8 mouse cellular contexts compared by ENCODE assay signal in the genomic region with DNA sequence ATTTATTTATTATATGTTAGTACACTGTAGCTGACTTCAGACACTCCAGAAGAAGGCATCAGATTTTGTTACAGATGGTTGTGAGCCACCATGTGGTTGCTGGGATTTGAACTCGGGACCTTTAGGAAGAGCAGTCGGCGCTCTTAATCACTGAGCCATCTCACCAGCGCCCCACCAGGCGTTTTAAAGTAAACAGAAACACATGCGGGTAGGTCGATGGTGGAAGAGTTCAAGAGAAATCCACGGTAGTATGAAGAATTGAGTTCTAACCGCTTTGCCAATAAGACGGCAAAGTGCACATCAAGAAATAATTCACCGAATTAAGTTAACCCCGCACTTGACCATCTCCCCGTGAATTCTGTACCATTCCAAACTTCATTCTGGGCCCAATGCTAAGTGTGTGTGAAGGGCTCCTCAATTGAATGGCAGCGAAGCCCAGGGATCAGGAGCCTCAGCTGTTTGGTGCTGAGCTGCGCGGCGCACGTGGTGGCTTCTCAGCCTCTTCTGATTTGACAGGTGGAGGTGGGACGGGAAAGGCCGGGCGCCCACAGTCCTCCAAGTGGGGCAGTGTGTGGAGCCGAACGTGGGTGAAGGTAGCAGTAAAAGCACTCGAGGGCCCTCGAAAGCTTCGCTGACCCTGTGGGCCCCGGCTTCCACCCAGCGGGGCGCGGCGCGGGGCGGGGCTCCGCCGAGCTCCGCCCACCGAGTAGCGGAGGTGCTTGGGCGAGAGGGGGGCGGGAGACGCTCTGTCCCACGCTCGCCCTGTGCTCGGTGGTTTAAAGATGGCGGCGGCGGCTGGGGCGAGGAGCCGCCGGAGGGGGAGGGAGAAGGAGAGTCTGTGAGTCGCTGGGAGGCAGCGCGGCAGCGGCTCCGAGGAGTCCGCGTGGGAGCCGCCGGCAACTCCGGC. TPM values are rescaled to one million over a fixed set of nuclear protein-coding genes. Genes with fewer than 3 reads are reported as not detected.
DNase-seq lines count a peak whose midpoint lies in the region; ATAC-seq and TF ChIP-seq lines count a peak whose summit lies in the region.

A gene (plus strand): TSS at position 763 of the 907 bp plus-strand sequence.

- peaks cover 22% of the 10 kb centered on the region for H3K4me1 ChIP-seq in forebrain, embryonic 15.5 days
- no peaks in the 10 kb centered on the region for H3K4me1 ChIP-seq in lung, embryonic 14.5 days (ENCODE audit: insufficient read depth)
- H3K4me1 ChIP-seq in olfactory bulb, adult 2 months (ENCODE audit: control insufficient read depth, insufficient read depth, low read length), result peaks cover 3% of the 10 kb centered on the region; the same call in 1 of the 2 replicates
- peaks cover 3% of the 10 kb centered on the region for H3K4me1 ChIP-seq in thymus, adult 2 months (replicated peaks; ENCODE audit: control insufficient read depth, insufficient read depth, low read length)

- peak; percentile 40 for TF ChIP-seq CTCF in layer of hippocampus, adult 2 months (conservative IDR thresholded peaks at IDR 0.05)
- no peak for TF ChIP-seq CTCF in lung, embryonic 14.5 days (IDR thresholded peaks at IDR 0.05; ENCODE audit: low read depth)
- no peak for TF ChIP-seq CTCF in olfactory bulb, adult 2 months (IDR thresholded peaks at IDR 0.05; ENCODE audit: insufficient read depth, low read depth, low read length)
- peak; percentile 44; the same call in 1 of the 2 replicates for TF ChIP-seq CTCF in thymus, adult 2 months (IDR thresholded peaks at IDR 0.05; ENCODE audit: borderline replicate concordance, control insufficient read depth, extremely low read depth, insufficient read depth, low read length, poor library complexity)

- H3K9me3 ChIP-seq in forebrain, embryonic 15.5 days, result no peaks in the 10 kb centered on the region
- no peaks in the 10 kb centered on the region for H3K9me3 ChIP-seq in lung, embryonic 14.5 days (ENCODE audit: low read depth, low read length)

- peak within 1 kb of the TSS; percentile 92 for H3K9ac ChIP-seq in forebrain, embryonic 15.5 days (replicated peaks)
- H3K9ac ChIP-seq in lung, embryonic 14.5 days, result peak within 1 kb of the TSS; percentile 98

- peak within 1 kb of the TSS; percentile 96 for H3K27ac ChIP-seq in forebrain, embryonic 15.5 days (replicated peaks)
- H3K27ac ChIP-seq in layer of hippocampus, adult 2 months, result peak within 1 kb of the TSS; percentile 100
- peak within 1 kb of the TSS; percentile 93 for H3K27ac ChIP-seq in lung, embryonic 14.5 days (ENCODE audit: low read depth)
- H3K27ac ChIP-seq in olfactory bulb, adult 2 months (ENCODE audit: insufficient read depth, low read depth, low read length), result peak within 1 kb of the TSS; percentile 79
- peak within 1 kb of the TSS; percentile 24; the same call in 1 of the 2 replicates for H3K27ac ChIP-seq in thymus, adult 2 months (ENCODE audit: control insufficient read depth, insufficient read depth, low read length)

- no peaks in the 10 kb centered on the region for H3K36me3 ChIP-seq in forebrain, embryonic 15.5 days
- H3K36me3 ChIP-seq in lung, embryonic 14.5 days (ENCODE audit: insufficient read depth), result no peaks in the 10 kb centered on the region
- no peaks in the 10 kb centered on the region for H3K36me3 ChIP-seq in thymus, adult 2 months (ENCODE audit: control insufficient read depth, insufficient read depth, low read length)

- intact Hi-C loops in heart, postnatal 25 days (cut with DNase I), result loop anchor here (5.0 kb wide), 1 partner anchor 114 kb away; a partner anchor contains a TSS

- H3K4me3 ChIP-seq in forebrain, embryonic 15.5 days, result peak within 1 kb of the TSS; percentile 81
- peak within 1 kb of the TSS; percentile 63 for H3K4me3 ChIP-seq in layer of hippocampus, adult 2 months
- peak within 1 kb of the TSS; percentile 98 for H3K4me3 ChIP-seq in lung, embryonic 14.5 days (ENCODE audit: low read depth, low read length)
- H3K4me3 ChIP-seq in olfactory bulb, adult 2 months (ENCODE audit: insufficient read depth, low read depth, low read length), result peak within 1 kb of the TSS; percentile 93
- H3K4me3 ChIP-seq in thymus, adult 2 months (ENCODE audit: control insufficient read depth, insufficient read depth, low read length), result peak within 1 kb of the TSS; percentile 65

- peak; percentile 70 for TF ChIP-seq POLR2A in olfactory bulb, adult 2 months (IDR thresholded peaks at IDR 0.05; ENCODE audit: insufficient read depth, low read depth, low read length)
- TF ChIP-seq POLR2A in thymus, adult 2 months (IDR thresholded peaks at IDR 0.05; ENCODE audit: control insufficient read depth, extremely low read depth, insufficient read depth, low read length, poor library complexity), result peak; percentile 73

- H3K4me2 ChIP-seq in forebrain, embryonic 15.5 days (replicated peaks), result peak within 1 kb of the TSS; percentile 52
- peak within 1 kb of the TSS; percentile 59 for H3K4me2 ChIP-seq in lung, embryonic 14.5 days

- no peaks in the 10 kb centered on the region for H3K27me3 ChIP-seq in forebrain, embryonic 15.5 days
- H3K27me3 ChIP-seq in lung, embryonic 14.5 days (ENCODE audit: insufficient read depth, low read length), result no peaks in the 10 kb centered on the region
- H3K27me3 ChIP-seq in thymus, adult 2 months (ENCODE audit: control insufficient read depth, insufficient read depth, low read length), result no peaks in the 10 kb centered on the region

- DNase-seq in ES-CJ7 (ENCODE audit: low read depth, low spot score), result peak; percentile 90
- peak; percentile 88 for DNase-seq in cerebellum, adult 11 months
- peak; percentile 79 for DNase-seq in heart, postnatal 25 days (ENCODE audit: low spot score)
- peak; percentile 88 to 89 for DNase-seq in layer of hippocampus, adult 2 months (ENCODE audit: low spot score in 2 of 2)
- DNase-seq in lung, embryonic 14.5 days, result peak; percentile 95
- peak; percentile 86 for DNase-seq in thymus, adult 2 months

- 9% methylated on average over 60 of the region's 60 CpGs for WGBS in forebrain, embryonic 15.5 days
- 7% methylated on average over 57 of the region's 60 CpGs for WGBS in lung, embryonic 14.5 days
- 6% methylated on average over 60 of the region's 60 CpGs for WGBS in olfactory bulb, adult 2 months
- 11% methylated on average over 60 of the region's 60 CpGs for WGBS in thymus, adult 2 months

- ATAC-seq in forebrain, embryonic 15.5 days (replicated peaks), result peak; percentile 97
- peak; percentile 97 for ATAC-seq in lung, embryonic 14.5 days (ENCODE audit: insufficient read depth)

RNA-seq across cellular contexts. Expression of the gene that starts here (rescaled TPM):
- 6.5 and 6.9 TPM in 2 replicates for polyA plus RNA-seq in forebrain, embryonic 15.5 days (2015; fragmentation: Nextera tagmentation; extraction: Ambion mirVana)
- total RNA-seq in heart, postnatal 25 days (2021), result 10 to 100 TPM; 19.7 to 23.5 TPM
- total RNA-seq in layer of hippocampus, adult 2 months (2021), result 10 to 100 TPM; 87.4 to 88.2 TPM
- polyA plus RNA-seq in lung, embryonic 14.5 days (2014; fragmentation: Nextera tagmentation; extraction: Ambion mirVana), result 6.0 and 6.2 TPM in 2 replicates
- 116 TPM in 1 of 2 replicates, not detected in the other for polyA plus RNA-seq in olfactory bulb, adult 2 months (2012; ENCODE audit: insufficient read depth, insufficient read length, low replicate concordance, missing spikeins)
- polyA plus RNA-seq in thymus, adult 2 months (2012; rRNA removed), result 18.7 and 19.9 TPM in 2 replicates

Comparison
In these comparisons a context has a peak if more than half of its experiments do, and no peak if none do; other contexts are left out.
1. Peak in every context shown above with its lines: DNase-seq, ATAC-seq, H3K4me3 ChIP-seq and H3K27ac ChIP-seq.
2. H3K27ac ChIP-seq: peak in every context shown above with its lines; median percentile 100 in layer of hippocampus, adult 2 months; 96 in forebrain, embryonic 15.5 days; 93 in lung, embryonic 14.5 days; 79 in olfactory bulb, adult 2 months; 24 in thymus, adult 2 months.
3. CTCF ChIP-seq: peak in layer of hippocampus, adult 2 months (single experiment) and thymus, adult 2 months (single experiment); none in lung, embryonic 14.5 days (single experiment) and olfactory bulb, adult 2 months (single experiment).